Mouse (Mus musculus): ENCODE measurements around the gene Btbd9.

The Btbd9 gene

DNA sequence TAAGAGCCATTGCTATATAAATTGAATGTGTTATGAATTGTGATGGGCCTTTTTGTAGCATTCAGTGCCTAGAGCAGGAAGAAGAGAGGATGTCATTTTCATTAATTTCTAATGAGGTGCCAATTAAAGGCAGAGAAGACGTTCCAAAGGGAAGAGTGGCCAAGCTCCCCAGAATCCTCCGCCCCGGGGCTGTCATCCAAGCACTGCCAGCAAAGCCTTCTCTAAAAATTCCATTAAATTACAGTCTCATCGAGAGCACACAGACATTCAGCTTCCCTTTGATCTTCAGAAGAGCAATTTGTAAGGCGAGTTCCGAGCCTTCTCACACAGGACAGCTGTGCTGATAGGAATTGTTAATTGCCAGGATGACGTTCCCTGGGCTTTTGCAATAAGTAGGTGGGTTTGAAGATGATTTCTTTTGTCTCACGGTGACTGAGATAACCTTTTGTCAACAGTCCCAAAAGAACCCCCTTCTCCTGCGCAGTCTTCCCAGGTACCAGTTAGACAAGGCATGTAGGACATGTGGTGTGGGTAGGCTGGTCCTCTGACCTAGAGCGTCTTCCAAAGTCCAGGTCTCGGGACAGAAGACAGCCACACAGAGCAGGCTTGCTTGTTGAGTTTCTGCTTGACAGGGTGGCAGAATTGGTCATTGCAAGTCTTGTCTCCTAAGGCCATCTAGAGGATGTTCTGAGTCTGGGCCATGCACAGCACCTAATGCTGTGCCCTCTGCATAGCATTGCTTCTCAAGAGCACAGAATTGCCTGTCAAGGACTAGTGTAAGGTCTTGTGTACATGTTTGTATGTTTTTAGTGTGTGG lies 381.5 kb downstream of the Btbd9 start:
- DNase-seq = peak; percentile 59

DNA sequence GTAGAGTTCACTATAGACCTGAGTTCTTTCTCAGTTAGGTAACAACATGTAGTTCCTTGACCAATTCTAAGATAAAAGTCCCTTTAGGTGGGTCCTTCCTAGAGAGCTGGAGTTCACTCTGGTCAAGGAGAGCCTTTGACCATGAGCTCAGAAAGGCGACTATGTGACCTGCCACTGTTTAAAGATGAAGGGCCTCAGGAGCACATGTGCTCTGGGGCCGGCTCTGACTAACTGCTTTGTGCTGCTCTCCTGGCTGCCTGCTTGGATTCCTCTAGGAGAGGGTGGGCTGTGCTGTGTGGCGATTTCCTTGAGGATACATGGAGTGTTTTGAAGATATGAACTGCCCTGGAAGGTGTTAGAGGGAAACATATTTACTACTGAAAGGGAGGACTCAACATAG lies 382.2 kb downstream of the Btbd9 start:
- peak; percentile 1 for DNase-seq

DNA sequence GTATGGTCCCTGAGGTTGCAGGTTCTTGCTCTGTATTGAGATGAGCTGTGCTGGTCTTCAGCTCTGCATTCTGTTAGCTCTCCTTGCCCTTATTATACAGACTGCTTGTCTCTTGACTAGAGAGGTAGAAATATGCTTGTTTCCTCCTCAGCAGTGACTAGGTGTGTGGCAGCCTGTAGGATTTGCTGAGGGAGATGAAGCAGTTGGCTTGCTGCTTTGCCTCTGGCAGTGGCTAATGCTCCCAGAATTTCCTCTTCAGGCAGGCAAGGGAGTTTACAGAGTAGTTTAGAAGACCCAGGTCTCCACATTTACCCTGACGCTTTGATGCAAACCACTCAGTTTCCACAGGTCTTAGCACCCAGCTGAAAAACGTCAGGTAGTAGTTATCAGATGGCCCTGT lies 382.7 kb downstream of the Btbd9 start:
- peak; percentile 1 for DNase-seq

DNA sequence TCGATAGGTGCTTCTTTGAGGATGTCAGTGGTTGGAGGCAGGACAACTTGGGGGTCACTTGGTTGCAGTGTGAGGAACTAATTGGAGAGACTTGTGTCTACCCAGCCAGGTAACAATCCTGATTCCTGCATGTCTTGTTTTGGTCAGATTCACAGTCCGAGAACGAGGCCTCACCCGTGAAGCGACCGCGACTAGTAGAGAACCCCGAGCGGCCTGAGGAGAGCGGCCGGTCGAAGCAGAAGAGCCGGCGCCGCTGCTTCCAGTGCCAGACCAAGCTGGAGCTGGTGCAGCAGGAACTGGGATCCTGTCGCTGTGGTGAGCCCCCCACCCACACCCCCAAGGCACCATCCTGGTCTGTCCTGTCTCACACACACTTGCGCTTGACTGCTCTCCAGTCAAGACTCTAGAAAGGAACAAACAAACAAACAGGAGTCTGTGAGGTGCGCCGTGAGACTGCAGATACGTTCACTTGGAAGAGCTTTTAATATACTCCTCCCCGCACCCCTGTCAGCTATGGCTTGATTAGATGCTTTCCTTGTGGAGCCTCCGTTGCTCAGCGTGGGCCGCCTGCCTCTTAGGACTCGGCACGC lies 383.8 kb downstream of the Btbd9 start:
- DNase-seq = no peak

DNA sequence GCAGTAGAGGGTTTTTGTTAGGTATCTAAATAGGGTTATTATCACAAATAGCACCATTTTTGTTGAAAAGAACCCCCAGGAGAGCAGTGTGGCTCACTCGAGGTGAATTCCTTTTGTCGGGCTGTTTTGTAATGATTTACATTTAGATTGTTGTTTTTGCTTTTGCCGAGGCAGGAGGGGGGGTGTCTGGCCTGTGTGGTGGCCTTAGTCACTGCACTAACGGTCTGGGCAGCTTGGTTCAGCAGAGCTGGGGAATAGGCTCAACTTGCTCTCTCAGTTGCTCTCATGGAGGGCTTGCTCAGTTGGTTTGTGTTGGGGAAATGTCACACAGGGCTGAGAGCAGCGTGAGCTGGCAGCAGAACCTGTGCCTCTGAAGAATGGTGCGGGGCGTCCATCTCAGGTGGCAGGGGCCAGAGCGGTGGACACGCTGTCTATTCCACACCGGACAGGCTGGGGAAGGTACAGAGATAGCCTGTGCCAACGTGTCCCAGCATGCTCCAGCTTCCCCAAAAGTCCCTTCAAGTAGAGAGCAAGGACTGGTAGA lies 385.1 kb downstream of the Btbd9 start:
- DNase-seq = no peak

DNA sequence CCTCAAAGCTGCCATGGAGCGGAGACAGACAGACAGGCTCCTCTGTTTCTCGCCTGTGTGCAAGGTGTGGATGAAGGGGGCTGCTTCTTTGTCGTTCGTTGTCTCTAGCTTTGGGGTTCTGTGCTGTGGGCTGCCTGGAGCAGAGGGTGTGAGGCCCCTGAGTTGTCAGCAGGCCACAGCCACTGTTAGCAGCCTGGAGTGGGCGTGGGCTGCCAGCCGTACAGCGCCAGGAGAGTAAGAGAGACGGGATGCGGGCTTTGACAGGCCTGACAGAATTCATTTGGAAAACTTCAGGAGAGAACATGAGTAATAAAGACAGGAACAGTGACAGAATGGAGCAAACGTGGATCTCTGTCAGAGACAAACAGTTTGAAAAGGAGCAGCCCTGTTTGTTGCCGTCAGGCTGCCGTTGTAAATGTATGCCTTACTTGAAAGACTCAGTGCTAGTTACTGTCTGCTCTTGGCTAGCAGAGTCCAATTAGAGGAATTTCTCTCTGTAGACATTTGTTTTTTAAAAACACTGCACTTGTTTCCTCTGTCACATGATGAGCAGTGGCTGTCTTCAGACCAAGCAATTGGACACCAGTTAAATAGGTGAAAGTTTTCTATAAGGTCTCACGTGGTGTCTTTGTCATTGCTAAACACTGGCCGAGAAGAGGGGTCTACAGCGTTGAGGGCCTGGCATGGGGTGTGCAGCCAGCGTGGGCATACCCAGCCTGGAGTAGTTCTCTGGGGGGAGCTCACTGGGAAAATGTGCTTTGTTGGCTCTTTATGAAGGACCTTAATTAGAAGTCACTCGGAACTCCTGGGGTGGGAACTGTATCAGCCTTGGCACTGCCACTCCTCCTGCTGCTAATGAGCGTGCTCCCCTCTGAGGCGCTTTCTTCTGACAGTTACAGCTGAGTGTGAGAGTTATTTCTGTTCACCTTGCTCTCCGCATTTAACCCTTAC lies 388.0 kb downstream of the Btbd9 start:
- no peak for DNase-seq

DNA sequence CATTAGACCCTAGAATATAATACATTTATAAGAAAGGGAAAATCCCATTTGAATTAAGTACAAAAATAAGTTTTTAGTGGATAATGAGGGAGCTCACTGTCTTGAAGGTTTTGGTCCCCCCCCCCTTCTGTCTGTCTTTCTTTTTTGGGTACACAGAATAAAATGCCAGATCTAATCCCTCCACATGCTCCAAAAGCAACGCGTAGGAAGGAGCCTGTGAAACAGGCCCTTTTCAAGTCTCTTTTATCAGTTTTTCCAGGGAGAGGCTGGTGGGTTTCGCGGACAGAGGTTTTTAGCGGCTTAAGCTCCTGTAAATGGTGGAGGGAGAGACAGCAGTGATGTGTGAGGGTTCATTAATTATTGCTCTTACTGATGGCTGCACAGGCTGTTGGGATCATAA lies 388.7 kb downstream of the Btbd9 start:
- no peak for DNase-seq

DNA sequence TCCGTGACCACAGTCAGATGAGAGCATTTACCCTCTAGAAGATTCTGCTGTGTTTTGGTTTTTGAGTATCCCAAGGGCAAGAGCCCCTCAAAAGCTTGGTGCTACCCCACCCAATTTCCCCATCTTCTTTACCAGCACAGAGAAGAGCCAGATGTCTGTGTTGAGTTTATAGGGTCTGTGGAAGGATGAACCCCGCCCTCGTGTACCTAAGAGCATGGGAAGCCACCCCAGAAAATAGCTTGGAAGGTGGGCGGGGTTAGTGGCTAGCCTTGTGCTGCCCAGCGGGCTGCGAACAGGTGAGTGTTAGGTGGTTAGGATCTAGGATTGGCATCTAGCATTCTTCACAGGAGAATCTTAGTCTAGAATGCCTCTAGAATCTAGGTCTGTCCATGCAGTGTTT lies 389.1 kb downstream of the Btbd9 start:
- no peak for DNase-seq

DNA sequence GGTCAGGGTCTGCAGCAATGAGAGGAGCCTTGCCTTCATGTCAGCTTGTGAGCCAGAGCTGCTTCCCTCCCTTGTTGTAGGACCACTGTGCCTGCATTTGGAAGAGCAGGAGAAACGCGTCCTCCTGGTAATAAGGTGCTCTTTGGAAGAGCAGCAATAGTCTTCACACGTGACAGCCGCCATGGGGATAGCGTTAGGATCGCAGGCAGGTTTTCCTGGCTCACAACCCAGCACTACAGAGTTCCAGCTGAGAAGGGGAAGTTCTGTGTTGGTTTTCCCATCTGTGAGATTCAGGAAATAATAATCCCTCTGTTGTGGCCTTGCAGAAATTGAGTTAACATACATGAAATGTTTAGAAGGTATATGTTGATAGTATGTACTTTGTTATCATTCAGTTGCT lies 392.7 kb downstream of the Btbd9 start:
- no peak for DNase-seq

DNA sequence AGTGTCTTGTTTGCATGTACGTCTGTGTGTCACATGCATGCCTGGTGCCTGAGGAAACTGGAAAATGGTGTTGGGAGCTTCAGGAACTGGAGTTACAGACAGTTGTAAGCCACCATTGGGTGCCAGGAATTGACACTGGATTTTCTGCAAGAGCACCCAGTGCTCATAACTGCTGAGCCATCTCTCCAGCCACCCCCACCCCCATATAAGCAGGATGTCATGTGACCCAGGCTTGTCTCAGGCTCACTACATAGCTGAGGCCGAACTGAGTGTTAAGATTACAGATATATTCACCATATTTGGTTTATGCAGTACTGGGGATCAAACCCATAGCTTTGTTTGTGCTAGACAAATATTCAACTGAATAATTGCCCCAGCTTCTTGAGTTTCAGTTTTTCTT lies 394.2 kb downstream of the Btbd9 start:
- DNase-seq = no peak

DNA sequence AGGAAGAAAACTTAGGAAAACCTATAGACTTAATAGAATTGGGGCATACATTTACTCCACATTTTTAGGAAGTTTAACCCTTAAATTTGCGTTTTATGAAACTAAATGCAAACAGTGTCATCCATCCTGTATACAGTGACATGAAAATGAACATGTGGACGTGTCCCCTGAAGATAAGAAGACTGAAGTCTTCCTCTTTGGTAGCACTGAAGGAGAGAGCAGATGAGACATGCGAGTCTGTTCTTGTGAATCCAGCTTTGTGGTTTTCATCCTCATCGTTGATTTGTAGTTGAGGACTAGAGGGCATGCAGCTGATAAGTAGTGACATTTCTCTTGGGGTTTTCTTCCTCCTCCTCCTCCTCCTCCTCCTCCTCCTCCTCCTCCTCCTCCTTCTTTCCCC lies 394.7 kb downstream of the Btbd9 start:
- DNase-seq = no peak

DNA sequence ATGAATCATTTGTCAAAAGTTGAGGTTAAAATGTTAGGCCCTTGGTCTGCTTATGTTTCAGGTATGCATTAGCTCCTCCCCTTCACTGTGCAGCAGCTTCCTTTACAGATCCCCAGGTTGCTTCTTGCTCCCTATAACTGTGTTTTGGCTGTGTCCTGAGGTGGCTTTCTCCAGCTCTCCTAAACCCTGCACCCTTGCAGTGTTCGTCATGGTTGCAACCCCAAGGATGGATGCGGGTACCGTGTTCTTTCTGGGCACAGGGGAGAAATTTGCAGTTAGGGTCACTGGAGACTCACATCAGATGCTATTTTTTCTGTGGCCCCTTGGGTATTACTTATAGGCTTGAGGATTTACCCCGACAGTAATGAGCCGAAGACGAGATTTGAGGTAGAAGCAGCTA lies 396.1 kb downstream of the Btbd9 start:
- DNase-seq = no peak

DNA sequence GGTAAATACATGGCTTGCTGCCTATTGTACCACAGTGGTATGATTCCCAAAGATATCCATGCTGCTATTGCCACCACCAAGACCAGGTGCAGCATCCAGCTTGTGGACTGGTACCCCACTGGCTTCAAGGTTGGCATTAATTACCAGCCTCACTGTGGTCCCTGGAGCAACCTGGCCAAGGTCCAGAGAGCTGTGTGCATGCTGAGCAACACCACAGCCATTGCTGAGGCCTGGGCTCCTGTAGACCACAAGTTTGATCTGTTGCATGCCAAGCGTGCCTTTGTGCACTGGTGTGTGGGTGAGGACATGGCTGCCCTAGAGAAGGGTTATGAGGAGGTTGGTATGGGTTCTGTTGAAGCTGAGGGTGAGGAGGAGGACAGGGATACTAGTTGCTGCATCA lies 397.9 kb downstream of the Btbd9 start:
- DNase-seq = peak; percentile 80

DNA sequence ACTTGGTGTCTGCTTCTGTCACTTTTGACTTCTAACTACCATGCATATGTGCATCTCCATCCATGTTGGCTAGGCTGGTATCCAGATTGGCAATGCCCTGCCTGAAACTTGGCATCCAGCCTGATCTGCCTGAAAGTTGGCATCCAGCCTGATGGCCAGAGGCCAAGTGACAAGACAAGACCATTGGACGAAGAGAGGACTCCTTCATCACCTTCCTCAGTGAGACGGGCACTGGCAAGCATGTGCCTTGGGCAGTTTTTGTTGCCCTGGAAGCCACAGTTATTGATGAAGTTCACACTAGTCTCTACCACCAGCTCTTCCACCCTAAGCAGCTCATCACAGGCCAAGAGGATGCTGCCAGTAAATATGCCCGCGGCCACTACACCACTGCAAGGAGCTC lies 398.9 kb downstream of the Btbd9 start:
- DNase-seq = peak; percentile 76
